Mouse (Mus musculus) kidney, postnatal 10 days (tissue): ENCODE results near the gene App.

ENCODE experiments used
- DNase-seq: peaks from one replicate; pipeline ENCODE4 v3.0.0; 2021; ENCODE audit warnings: mixed read lengths

Gene App

DNA sequence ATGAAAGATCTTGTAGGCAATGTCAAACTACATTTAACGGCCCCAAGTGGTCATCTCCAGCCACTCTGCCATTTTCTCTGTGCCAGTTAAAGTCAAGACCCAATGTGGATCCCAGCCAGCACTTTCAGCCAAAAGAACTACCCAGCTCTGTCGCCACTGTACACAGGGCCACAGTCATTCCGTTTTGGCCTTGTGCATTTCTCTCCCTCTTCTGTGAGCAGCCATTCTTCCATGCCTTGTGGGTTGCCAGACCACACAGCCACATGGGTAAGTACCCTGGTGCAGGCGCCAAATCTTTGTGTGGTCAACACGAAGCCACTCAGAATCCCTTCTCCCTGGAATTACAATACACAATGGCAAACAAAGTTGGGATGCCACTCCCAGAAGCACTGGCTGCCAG, 57.7 kb downstream of the App start:
- no peak for DNase-seq

GRCm38 (mm10) chr16:85114742-85115141, 58.8 kb downstream of the App start:
- DNase-seq, result peak; percentile 4

GRCm38 (mm10) chr16:85113941-85114340, 59.6 kb downstream of the App start:
- DNase-seq, result peak; percentile 1

DNA sequence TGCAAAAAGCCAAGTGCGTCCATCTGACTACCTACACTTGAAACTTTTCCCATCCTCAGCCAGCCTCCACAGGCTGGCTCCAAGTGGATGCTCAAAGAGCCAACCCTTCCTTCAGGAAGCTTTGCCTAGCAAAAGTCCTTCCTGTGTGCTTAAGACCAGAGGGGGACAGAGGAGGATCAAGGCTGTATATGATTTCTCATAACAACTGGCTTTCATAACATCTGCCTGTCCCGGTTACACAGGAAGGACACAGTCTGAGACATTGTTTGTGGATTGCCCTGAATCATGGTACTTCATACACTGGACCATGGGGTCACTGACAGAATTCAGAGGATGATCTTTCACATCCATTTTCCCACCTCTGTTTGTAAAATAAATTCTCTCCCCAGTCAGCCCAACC, 61.3 kb downstream of the App start:
- no peak for DNase-seq

- DNase-seq, result no peak
These were observed 63.1 kb downstream of the App start for GRCm38 (mm10) chr16:85110428-85110827.

GRCm38 (mm10) chr16:85108486-85108885, 65.1 kb downstream of the App start:
- DNase-seq, result no peak

- no peak for DNase-seq
These were observed 66.8 kb downstream of the App start for GRCm38 (mm10) chr16:85106644-85107323.

DNA sequence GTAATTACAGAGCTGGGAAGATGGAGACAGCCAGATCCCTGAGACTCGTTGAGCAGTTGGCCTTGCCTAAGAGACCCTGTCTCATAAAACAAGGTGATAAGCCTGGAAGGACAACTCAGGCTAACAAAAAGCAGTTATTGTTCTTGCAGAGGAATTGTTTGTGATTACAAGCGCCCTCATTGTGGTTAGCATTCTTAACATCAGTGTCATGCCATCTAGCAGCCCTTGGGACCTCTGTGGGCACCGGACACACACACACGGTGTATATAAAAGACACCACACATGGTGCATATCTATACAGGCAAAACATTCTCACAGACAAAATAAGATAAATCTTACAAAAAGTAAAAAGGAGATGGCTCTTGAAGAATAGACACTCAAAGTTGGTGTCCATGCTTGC, 68.0 kb downstream of the App start:
- DNase-seq, result no peak

- DNase-seq, result no peak
These were observed 70.3 kb downstream of the App start for GRCm38 (mm10) chr16:85103116-85103787.

GRCm38 (mm10) chr16:85101544-85101943, 72.0 kb downstream of the App start:
- DNase-seq, result no peak

DNA sequence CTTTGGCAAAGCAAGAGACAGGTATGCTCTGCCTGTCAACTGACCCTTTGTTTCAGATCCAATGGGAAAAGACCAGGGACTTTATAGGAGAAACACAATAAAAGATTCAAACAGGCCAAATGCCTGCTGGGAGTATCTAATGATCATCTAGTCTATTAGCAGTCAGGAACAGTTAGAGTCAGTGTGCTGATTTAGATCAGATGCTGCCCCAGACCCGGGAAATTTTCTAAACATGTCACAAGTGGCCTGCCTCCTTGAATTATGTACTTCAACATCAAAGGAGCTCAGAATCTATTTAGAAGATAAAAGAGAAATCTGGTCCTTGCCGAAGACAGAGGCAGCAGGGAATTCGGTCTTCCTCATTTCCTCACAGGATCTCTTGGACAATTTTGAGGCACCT, 72.8 kb downstream of the App start:
- DNase-seq, result no peak

DNA sequence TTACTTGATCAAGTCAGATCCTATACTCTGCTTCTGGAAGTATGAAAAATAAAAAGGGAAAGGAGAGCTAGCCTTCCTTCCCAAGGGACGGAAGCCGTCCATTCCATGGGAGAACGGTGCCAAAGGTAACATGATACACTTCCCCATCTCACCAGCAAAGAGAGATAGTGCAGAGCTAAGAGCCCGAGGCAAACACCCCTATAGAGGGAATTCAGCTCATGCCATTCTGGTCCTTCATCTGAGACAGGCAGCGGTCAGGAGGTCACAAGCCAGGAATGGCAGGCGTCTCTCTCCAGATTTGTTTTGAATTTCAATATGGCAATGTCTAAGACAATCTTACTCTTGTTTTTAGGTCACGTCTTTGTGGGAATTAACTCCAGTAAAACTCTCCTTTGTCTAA, 74.1 kb downstream of the App start:
- DNase-seq, result no peak

- no peak for DNase-seq
These were observed 74.5 kb downstream of the App start for GRCm38 (mm10) chr16:85099044-85099443.

DNA sequence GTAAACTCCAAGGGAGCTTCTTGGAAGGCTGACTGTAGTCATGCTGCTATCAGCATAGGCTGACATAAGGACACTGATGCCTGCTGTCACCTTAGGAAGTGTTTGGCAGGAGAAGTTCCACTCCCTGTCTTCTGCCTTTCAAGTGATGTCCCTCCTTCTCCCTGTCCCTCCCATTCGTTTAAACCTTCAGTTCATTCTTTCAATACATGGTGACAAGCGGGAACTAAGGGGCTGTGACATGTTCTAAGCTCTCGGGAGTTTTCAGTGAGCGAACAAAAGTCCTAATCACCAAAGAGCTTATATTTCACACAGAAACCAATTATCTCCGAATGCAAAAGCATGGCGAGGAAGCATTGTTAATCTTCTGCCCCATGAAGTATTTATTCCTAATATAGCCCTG, 77.2 kb downstream of the App start:
- no peak for DNase-seq

- no peak for DNase-seq
These were observed 77.6 kb downstream of the App start for GRCm38 (mm10) chr16:85095923-85096322.

DNA sequence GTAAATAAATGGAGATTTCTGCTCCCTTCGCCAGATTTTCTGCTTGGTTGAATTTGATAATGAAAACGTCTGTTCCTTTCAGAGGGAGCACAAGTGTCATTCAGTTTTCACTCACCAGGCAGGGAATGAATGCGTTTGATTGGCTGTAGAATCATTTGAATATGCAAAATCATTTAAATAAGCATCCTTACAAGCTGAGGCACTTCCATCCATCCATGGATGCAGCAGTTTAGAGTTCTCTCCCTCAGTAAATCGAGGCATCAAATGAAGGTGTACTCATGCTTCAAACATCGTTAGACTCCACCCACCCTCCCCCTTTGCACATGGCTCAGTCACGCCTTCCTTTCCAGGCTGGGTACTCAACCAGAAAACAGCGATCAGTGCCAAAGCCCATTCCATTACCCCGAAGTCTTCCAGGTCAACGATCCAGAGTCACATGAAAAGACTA, 80.9 kb downstream of the App start:
- peak; percentile 72 for DNase-seq

- no peak for DNase-seq
These were observed 81.4 kb downstream of the App start for GRCm38 (mm10) chr16:85092183-85092582.

DNA sequence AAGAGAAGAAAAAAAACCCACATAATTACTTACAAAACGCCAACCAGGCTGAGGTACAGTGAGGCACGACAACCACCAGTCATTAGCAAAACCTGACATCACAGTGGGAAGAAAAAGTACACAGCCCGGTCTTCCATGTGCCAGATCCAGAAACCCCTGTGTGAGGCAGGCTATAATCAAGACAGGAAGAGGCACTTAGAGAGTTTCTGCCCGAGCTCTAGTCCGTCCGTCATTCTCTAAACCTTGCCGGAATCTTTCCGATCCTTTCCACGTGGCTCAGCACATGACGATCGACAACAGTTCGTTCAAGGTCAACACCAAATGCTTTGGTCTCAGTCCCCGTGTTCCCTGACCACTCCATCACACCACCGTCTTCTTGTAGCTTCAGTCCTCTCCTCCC, 82.6 kb downstream of the App start:
- no peak for DNase-seq

DNA sequence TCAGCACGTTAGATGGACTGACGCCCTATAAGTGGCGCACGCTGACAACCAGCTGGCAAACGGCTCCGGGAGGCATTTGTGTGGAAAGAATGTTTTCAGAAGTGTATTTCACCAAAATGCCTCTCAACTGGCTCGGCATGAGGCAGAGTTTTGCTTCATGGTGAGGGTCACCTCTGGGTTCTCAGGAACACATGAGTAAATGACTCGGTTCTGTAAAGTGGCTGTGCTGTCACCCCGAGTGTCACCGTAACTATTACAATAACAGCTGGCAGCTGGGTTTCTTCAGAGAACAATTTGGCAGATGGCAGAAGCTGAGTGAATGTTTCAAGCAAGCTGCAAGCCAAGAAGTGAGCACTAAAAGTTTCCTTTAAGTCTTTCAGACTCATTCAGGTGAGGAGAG, 85.4 kb downstream of the App start:
- DNase-seq, result no peak

DNA sequence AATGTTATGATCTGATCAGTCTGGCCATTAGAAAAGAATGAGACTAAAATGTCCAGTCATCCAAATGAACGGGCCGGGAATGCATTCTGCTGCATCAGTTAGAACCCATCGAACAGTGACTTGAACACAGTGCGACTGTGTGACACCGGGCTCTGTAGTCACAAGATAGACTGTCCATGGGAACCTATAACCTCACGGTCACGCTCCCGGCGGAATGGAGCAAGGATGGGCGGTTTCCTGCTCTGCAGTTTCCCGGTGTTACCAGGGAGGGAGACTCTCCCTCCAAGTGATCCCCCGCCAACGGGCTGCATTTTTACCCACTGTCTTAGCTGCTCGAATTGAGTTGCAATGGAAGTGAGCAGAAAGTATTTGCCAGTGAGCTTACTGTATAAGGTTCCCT, 87.3 kb downstream of the App start:
- DNase-seq, result peak; percentile 34

DNA sequence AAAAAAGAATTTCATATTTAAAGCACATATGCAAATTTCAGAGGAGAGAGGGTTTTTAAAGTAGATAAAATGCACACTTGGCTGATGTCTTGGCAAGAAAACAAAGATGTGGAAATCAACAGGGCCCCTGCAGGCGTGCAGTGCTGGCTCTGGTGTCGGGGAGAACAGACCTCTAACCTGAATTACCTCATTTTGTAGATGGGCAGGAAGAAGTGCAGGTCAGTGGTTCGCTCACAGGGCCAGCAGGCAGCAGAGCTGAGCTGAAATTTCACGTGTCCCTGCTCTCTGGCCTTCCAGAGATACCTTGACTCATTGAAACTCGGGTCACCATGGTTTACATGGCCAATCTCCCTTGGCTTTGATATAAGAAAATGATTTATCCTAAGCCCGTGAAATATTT, 87.7 kb downstream of the App start:
- DNase-seq, result no peak

DNA sequence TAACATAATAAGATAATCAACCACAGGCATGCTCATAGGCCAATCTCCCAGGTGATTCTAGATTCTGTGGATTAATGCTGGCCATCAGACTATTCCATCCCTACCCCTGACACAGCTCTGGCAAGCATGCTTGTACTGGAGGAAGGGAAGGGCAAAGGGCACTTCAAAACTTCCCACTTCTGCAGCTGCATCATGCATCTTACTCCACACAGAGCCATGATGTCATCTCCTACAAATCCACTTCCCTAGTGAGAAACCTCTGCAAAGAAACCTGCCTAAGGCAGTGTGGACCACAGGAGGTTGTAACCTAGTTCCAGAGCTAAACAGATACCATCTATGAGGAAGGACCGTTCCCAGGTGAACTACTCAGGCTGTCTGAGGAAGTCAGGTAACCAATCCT, 89.4 kb downstream of the App start:
- DNase-seq, result no peak

DNA sequence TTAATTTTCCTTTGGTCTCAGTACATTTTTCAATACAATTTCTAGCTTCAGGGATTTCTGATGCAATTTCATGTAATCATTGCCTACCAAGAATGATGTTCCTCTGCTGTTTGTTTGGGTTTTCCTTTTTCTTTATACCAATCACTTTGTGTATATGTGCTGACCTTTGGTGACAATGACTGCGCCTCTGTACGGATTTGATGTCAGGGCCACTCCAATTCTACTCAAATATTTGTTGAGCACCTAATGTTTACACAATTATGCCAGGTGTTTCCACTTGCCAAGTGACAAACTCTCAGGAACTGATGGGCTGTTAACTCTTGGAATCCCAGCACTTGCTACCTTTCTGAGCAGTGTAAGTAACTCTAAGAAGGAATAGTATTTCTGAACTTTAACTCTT, 98.2 kb downstream of the App start:
- DNase-seq, result no peak

- no peak for DNase-seq
These were observed 98.7 kb downstream of the App start for GRCm38 (mm10) chr16:85074889-85075288.

- DNase-seq, result no peak
These were observed 100.9 kb downstream of the App start for GRCm38 (mm10) chr16:85072624-85073023.
